Comparison of ENCODE assay signal across 9 mouse cellular contexts in the genomic region with DNA sequence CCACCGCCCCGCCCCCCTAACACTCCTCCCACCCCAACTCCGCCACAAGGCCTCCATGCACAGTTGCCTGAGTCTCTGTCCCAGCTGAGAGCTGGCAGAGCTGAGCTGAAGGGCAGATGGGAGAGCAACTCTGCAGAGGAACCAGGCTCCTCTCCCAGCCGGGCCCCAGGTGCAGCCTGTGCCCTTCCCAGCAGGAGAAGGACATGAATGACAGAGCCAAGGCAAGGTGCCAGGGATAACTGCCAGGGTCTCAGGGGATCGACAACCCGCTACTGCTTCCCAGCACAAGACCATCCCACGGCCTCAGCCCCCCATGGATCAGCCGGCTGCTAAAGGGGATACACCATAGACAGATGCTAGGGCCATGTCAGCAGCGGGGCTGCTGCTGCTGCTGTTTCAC. TPM values are rescaled to one million over a fixed set of nuclear protein-coding genes. Genes with fewer than 3 reads are reported as not detected.
DNase-seq lines count a peak whose midpoint lies in the region; ATAC-seq lines count a peak whose summit lies in the region.
"Had no signal": no experiment of that assay in that cellular context is flagged by ENCODE, and none has a peak within 500 bp of the region (broad histone marks: within the 10 kb centered on the region; RNA-seq: fewer than 3 reads in every experiment).

No protein-coding gene starts in this region.

- H3K9ac ChIP-seq in midbrain, embryonic 13.5 days (replicated peaks), result no peak overlapping the region
- no peak overlapping the region for H3K9ac ChIP-seq in midbrain, embryonic 11.5 days (ENCODE audit: low read length)
- H3K9ac ChIP-seq in kidney, embryonic 15.5 days, result no peak overlapping the region
- no peak overlapping the region for H3K9ac ChIP-seq in neural tube, embryonic 14.5 days (replicated peaks; ENCODE audit: low read depth, low read length)
- H3K9ac ChIP-seq: embryonic facial prominence, embryonic 12.5 days had no signal

- no peak for DNase-seq in midbrain, embryonic 11.5 days (ENCODE audit: low spot score, missing footprints)
- peak; percentile 95 to 96 for DNase-seq in cerebellum, postnatal 14 days
- no peak for DNase-seq in left cerebral cortex, adult 11 months (ENCODE audit: low spot score)
- no peak for DNase-seq in adrenal gland, adult 18-20 months (ENCODE audit: low spot score in 2 of 2)
- DNase-seq: heart, postnatal 14 days had no signal

- no peak overlapping the region for H3K4me3 ChIP-seq in midbrain, embryonic 13.5 days (replicated peaks)
- no peak overlapping the region for H3K4me3 ChIP-seq in midbrain, embryonic 11.5 days (ENCODE audit: low read depth, low read length)
- H3K4me3 ChIP-seq in kidney, embryonic 15.5 days (replicated peaks), result no peak overlapping the region
- H3K4me3 ChIP-seq in neural tube, embryonic 14.5 days (ENCODE audit: low read depth, low read length), result no peak overlapping the region
- H3K4me3 ChIP-seq: embryonic facial prominence, embryonic 12.5 days had no signal

- H3K36me3 ChIP-seq in midbrain, embryonic 13.5 days, result no peaks in the 10 kb centered on the region
- H3K36me3 ChIP-seq in midbrain, embryonic 11.5 days (ENCODE audit: control insufficient read depth, insufficient read depth, low read length), result no peaks in the 10 kb centered on the region
- H3K36me3 ChIP-seq in kidney, embryonic 15.5 days, result no peaks in the 10 kb centered on the region
- no peaks in the 10 kb centered on the region for H3K36me3 ChIP-seq in neural tube, embryonic 14.5 days (ENCODE audit: control insufficient read depth, insufficient read depth, low read length)
- H3K36me3 ChIP-seq: embryonic facial prominence, embryonic 12.5 days had no signal

- no peaks in the 10 kb centered on the region for H3K27me3 ChIP-seq in midbrain, embryonic 13.5 days
- no peaks in the 10 kb centered on the region for H3K27me3 ChIP-seq in midbrain, embryonic 11.5 days (ENCODE audit: control insufficient read depth, insufficient read depth, low read length)
- H3K27me3 ChIP-seq in kidney, embryonic 15.5 days, result no peaks in the 10 kb centered on the region
- no peaks in the 10 kb centered on the region for H3K27me3 ChIP-seq in neural tube, embryonic 14.5 days (ENCODE audit: control insufficient read depth, insufficient read depth, low read length)
- H3K27me3 ChIP-seq: embryonic facial prominence, embryonic 12.5 days had no signal

- H3K4me1 ChIP-seq in midbrain, embryonic 13.5 days (replicated peaks), result peaks cover 5% of the 10 kb centered on the region; the same call in 1 of the 2 replicates
- no peaks in the 10 kb centered on the region for H3K4me1 ChIP-seq in midbrain, embryonic 11.5 days (ENCODE audit: control insufficient read depth, insufficient read depth, low read length)
- peaks cover 27% of the 10 kb centered on the region for H3K4me1 ChIP-seq in kidney, embryonic 15.5 days
- no peaks in the 10 kb centered on the region for H3K4me1 ChIP-seq in neural tube, embryonic 14.5 days (ENCODE audit: control insufficient read depth, insufficient read depth, low read length)

- 32% methylated on average over 9 of the region's 9 CpGs for WGBS in midbrain, embryonic 13.5 days
- 43% methylated on average over 9 of the region's 9 CpGs for WGBS in midbrain, embryonic 11.5 days
- 52% methylated on average over 9 of the region's 9 CpGs for WGBS in kidney, embryonic 15.5 days
- 23% methylated on average over 9 of the region's 9 CpGs for WGBS in neural tube, embryonic 14.5 days

- no peaks in the 10 kb centered on the region for H3K9me3 ChIP-seq in midbrain, embryonic 13.5 days
- H3K9me3 ChIP-seq in midbrain, embryonic 11.5 days (ENCODE audit: control insufficient read depth, low read length), result no peaks in the 10 kb centered on the region
- no peaks in the 10 kb centered on the region for H3K9me3 ChIP-seq in kidney, embryonic 15.5 days (replicated peaks)
- no peaks in the 10 kb centered on the region for H3K9me3 ChIP-seq in neural tube, embryonic 14.5 days (ENCODE audit: control insufficient read depth, low read length)
- H3K9me3 ChIP-seq: embryonic facial prominence, embryonic 12.5 days had no signal

- peak; percentile 87 for ATAC-seq in midbrain, embryonic 13.5 days
- ATAC-seq in midbrain, embryonic 11.5 days (ENCODE audit: low FRiP score), result no peak
- ATAC-seq in kidney, embryonic 15.5 days (replicated peaks; ENCODE audit: low FRiP score), result peak; percentile 37
- ATAC-seq in neural tube, embryonic 14.5 days (ENCODE audit: low read depth), result peak; percentile 86

- H3K27ac ChIP-seq in midbrain, embryonic 13.5 days, result peak overlapping the region; percentile 39
- H3K27ac ChIP-seq in midbrain, embryonic 11.5 days (ENCODE audit: low read depth, low read length), result no peak overlapping the region
- peak overlapping the region; percentile 84 for H3K27ac ChIP-seq in kidney, embryonic 15.5 days
- H3K27ac ChIP-seq in neural tube, embryonic 14.5 days (ENCODE audit: low read depth, low read length), result no peak overlapping the region; the same call in 1 of the 2 replicates
- H3K27ac ChIP-seq: embryonic facial prominence, embryonic 12.5 days had no signal

- no peak overlapping the region for H3K4me2 ChIP-seq in midbrain, embryonic 13.5 days (replicated peaks)
- H3K4me2 ChIP-seq in midbrain, embryonic 11.5 days, result no peak overlapping the region
- no peak overlapping the region for H3K4me2 ChIP-seq in kidney, embryonic 15.5 days
- no peak overlapping the region for H3K4me2 ChIP-seq in neural tube, embryonic 14.5 days (ENCODE audit: low read depth, low read length)
- H3K4me2 ChIP-seq: embryonic facial prominence, embryonic 12.5 days had no signal

RNA-seq across cellular contexts. Expression of a gene that starts 39.4 kb away (rescaled TPM):
- 84.6 and 87.2 TPM in 2 replicates for polyA plus RNA-seq in midbrain, embryonic 13.5 days (2015; fragmentation: Nextera tagmentation; extraction: Ambion mirVana)
- 64.9 and 65.4 TPM in 2 replicates for polyA plus RNA-seq in midbrain, embryonic 11.5 days (2014; fragmentation: Nextera tagmentation; extraction: Ambion mirVana)
- 75.2 and 78.8 TPM in 2 replicates for polyA plus RNA-seq in kidney, embryonic 15.5 days (2015; fragmentation: Nextera tagmentation; extraction: Ambion mirVana)
- 77.1 and 77.3 TPM in 2 replicates for polyA plus RNA-seq in neural tube, embryonic 14.5 days (2014; fragmentation: Nextera tagmentation; extraction: Ambion mirVana)
- total RNA-seq in adrenal gland, adult 18-20 months (2021), result 10 to 100 TPM; 28.5 to 40.5 TPM

RNA-seq across cellular contexts. Expression of a gene that starts 56.1 kb away (rescaled TPM):
- polyA plus RNA-seq in midbrain, embryonic 13.5 days (2015; fragmentation: Nextera tagmentation; extraction: Ambion mirVana), result 5.0 and 5.4 TPM in 2 replicates
- 12.7 and 12.9 TPM in 2 replicates for polyA plus RNA-seq in midbrain, embryonic 11.5 days (2014; fragmentation: Nextera tagmentation; extraction: Ambion mirVana)
- 15.7 and 16.5 TPM in 2 replicates for polyA plus RNA-seq in kidney, embryonic 15.5 days (2015; fragmentation: Nextera tagmentation; extraction: Ambion mirVana)
- polyA plus RNA-seq in neural tube, embryonic 14.5 days (2014; fragmentation: Nextera tagmentation; extraction: Ambion mirVana), result 2.9 and 3.6 TPM in 2 replicates
- total RNA-seq in adrenal gland, adult 18-20 months (2021), result 1 to 10 TPM; 1.2 to 1.4 TPM

Comparison
In these comparisons a context has a peak if more than half of its experiments do, and no peak if none do; other contexts are left out.
1. H3K27ac ChIP-seq: peak in midbrain, embryonic 13.5 days (single experiment) and kidney, embryonic 15.5 days (single experiment); none in midbrain, embryonic 11.5 days (single experiment) and neural tube, embryonic 14.5 days (single experiment).
2. DNase-seq: peak in cerebellum, postnatal 14 days (2 of 2); none in midbrain, embryonic 11.5 days (single experiment), left cerebral cortex, adult 11 months (single experiment) and adrenal gland, adult 18-20 months (0 of 2).